In genomic region chr2:170771555-170771954, GRCm38 (mm10) we compare ENCODE assay signal across 23 mouse cellular contexts. TPM values are rescaled to one million over a fixed set of nuclear protein-coding genes. Genes with fewer than 3 reads are reported as not detected.
A peak's percentile ranks its signal among the peaks of the same experiment; 100 is the strongest.
DNase-seq lines count a peak whose midpoint lies in the region; ATAC-seq and TF ChIP-seq lines count a peak whose summit lies in the region.
"Had no signal": no experiment of that assay in that cellular context is flagged by ENCODE, and none has a peak within 500 bp of the region (broad histone marks: within the 10 kb centered on the region; RNA-seq: fewer than 3 reads in every experiment).

No protein-coding gene starts in this region.

- H3K9ac ChIP-seq in embryonic facial prominence, embryonic 11.5 days (replicated peaks; ENCODE audit: low read length) = no peak overlapping the region
- no peak overlapping the region for H3K9ac ChIP-seq in forebrain, embryonic 15.5 days (replicated peaks)
- H3K9ac ChIP-seq in midbrain, embryonic 14.5 days (replicated peaks; ENCODE audit: low read length) = no peak overlapping the region
- H3K9ac ChIP-seq: lung, embryonic 14.5 days had no signal

- ATAC-seq in embryonic facial prominence, embryonic 11.5 days (replicated peaks; ENCODE audit: insufficient number of reproducible peaks, low FRiP score, low TSS enrichment, low read depth) = peak; percentile 40; the same call in 1 of the 2 replicates
- ATAC-seq in forebrain, embryonic 15.5 days (replicated peaks) = no peak
- ATAC-seq in midbrain, embryonic 14.5 days (ENCODE audit: low FRiP score, low TSS enrichment) = no peak
- ATAC-seq: intestine, postnatal 0 days had no signal

- H3K9me3 ChIP-seq in embryonic facial prominence, embryonic 11.5 days (replicated peaks; ENCODE audit: control insufficient read depth, low read length) = no peaks in the 10 kb centered on the region
- H3K9me3 ChIP-seq in forebrain, embryonic 15.5 days = no peaks in the 10 kb centered on the region
- no peaks in the 10 kb centered on the region for H3K9me3 ChIP-seq in midbrain, embryonic 14.5 days (ENCODE audit: control insufficient read depth, low read length)
- H3K9me3 ChIP-seq: heart, embryonic 13.5 days; limb, embryonic 10.5 days had no signal

- H3K27ac ChIP-seq in layer of hippocampus, adult 2 months = peak overlapping the region; percentile 64; the same call in 1 of the 2 replicates
- H3K27ac ChIP-seq in embryonic facial prominence, embryonic 11.5 days (replicated peaks; ENCODE audit: low read depth, low read length) = no peak overlapping the region
- peak overlapping the region; percentile 14; the same call in 1 of the 2 replicates for H3K27ac ChIP-seq in forebrain, embryonic 15.5 days (replicated peaks)
- H3K27ac ChIP-seq in midbrain, embryonic 14.5 days (replicated peaks; ENCODE audit: low read depth, low read length) = peak overlapping the region; percentile 56
- H3K27ac ChIP-seq: heart, embryonic 13.5 days; left cerebral cortex, adult 2 months had no signal

- H3K27me3 ChIP-seq in embryonic facial prominence, embryonic 11.5 days (ENCODE audit: control insufficient read depth, insufficient read depth, low read length) = no peaks in the 10 kb centered on the region; the same call in 1 of the 2 replicates
- H3K27me3 ChIP-seq in forebrain, embryonic 15.5 days = no peaks in the 10 kb centered on the region
- no peaks in the 10 kb centered on the region for H3K27me3 ChIP-seq in midbrain, embryonic 14.5 days (ENCODE audit: control insufficient read depth, insufficient read depth, low read length)

- H3K4me2 ChIP-seq in embryonic facial prominence, embryonic 11.5 days (ENCODE audit: low read depth, low read length) = no peak overlapping the region
- H3K4me2 ChIP-seq in forebrain, embryonic 15.5 days (replicated peaks) = no peak overlapping the region
- H3K4me2 ChIP-seq in midbrain, embryonic 14.5 days (ENCODE audit: low read length) = no peak overlapping the region
- H3K4me2 ChIP-seq: liver, embryonic 11.5 days had no signal

- H3K4me1 ChIP-seq in embryonic facial prominence, embryonic 11.5 days (ENCODE audit: control insufficient read depth, insufficient read depth, low read length) = peaks cover 3% of the 10 kb centered on the region; the same call in 1 of the 2 replicates
- H3K4me1 ChIP-seq in forebrain, embryonic 15.5 days = peaks cover 32% of the 10 kb centered on the region
- H3K4me1 ChIP-seq in midbrain, embryonic 14.5 days (ENCODE audit: control insufficient read depth, insufficient read depth, low read length) = peaks cover 41% of the 10 kb centered on the region

- no peak for TF ChIP-seq CTCF in layer of hippocampus, adult 2 months (conservative IDR thresholded peaks at IDR 0.05)

- WGBS in embryonic facial prominence, embryonic 11.5 days = 0% methylated on average over 1 of the region's 1 CpGs
- WGBS in forebrain, embryonic 15.5 days = 0% methylated on average over 1 of the region's 1 CpGs
- WGBS in midbrain, embryonic 14.5 days = 0% methylated on average over 1 of the region's 1 CpGs

- DNase-seq in layer of hippocampus, adult 2 months (ENCODE audit: low spot score in 2 of 2) = no peak
- no peak for DNase-seq in layer of hippocampus, adult 9-11 months
- DNase-seq in embryonic facial prominence, embryonic 11.5 days (ENCODE audit: low spot score) = no peak
- DNase-seq in midbrain, embryonic 14.5 days = no peak
- no peak for DNase-seq in gastrocnemius, adult 18-20 months (ENCODE audit: low spot score)
- no peak for DNase-seq in thymus, postnatal 36 days
- DNase-seq in urinary bladder, postnatal 4 days (ENCODE audit: low spot score in 2 of 2) = no peak
- DNase-seq: cerebellum, adult 9-11 months; gastrocnemius, postnatal 36 days; heart, postnatal 36 days; kidney, postnatal 10 days; lung, postnatal 4 days; right cerebral cortex, adult 18-20 months; thymus, adult 18-20 months had no signal

- no peak overlapping the region for H3K4me3 ChIP-seq in layer of hippocampus, adult 2 months
- no peak overlapping the region for H3K4me3 ChIP-seq in embryonic facial prominence, embryonic 11.5 days (ENCODE audit: low read depth, low read length)
- H3K4me3 ChIP-seq in forebrain, embryonic 15.5 days = no peak overlapping the region
- H3K4me3 ChIP-seq in midbrain, embryonic 14.5 days (replicated peaks; ENCODE audit: low read depth, low read length) = no peak overlapping the region
- H3K4me3 ChIP-seq: left cerebral cortex, adult 2 months had no signal

- H3K36me3 ChIP-seq in embryonic facial prominence, embryonic 11.5 days (replicated peaks; ENCODE audit: control insufficient read depth, insufficient read depth, low read depth, low read length) = no peaks in the 10 kb centered on the region
- no peaks in the 10 kb centered on the region for H3K36me3 ChIP-seq in forebrain, embryonic 15.5 days
- H3K36me3 ChIP-seq in midbrain, embryonic 14.5 days (ENCODE audit: control insufficient read depth, insufficient read depth, low read length) = 0 out of 2 replicates have a peak, but pooled peaks cover 4% of the 10 kb centered on the region
- H3K36me3 ChIP-seq: heart, embryonic 13.5 days; limb, embryonic 10.5 days had no signal

RNA-seq across cellular contexts. Expression of gene Dok5, which starts 39.9 kb away (rescaled TPM):
- 10 to 100 TPM; 12.5 to 14.7 TPM for total RNA-seq in layer of hippocampus, adult 2 months (2021)
- 10.1 and 12.6 TPM in 2 replicates for polyA plus RNA-seq in embryonic facial prominence, embryonic 11.5 days (2014; fragmentation: Nextera tagmentation; extraction: Ambion mirVana)
- polyA plus RNA-seq in forebrain, embryonic 15.5 days (2015; fragmentation: Nextera tagmentation; extraction: Ambion mirVana) = 73.9 and 76.7 TPM in 2 replicates
- 31.5 and 43.0 TPM in 2 replicates for polyA plus RNA-seq in midbrain, embryonic 14.5 days (2014; fragmentation: Nextera tagmentation; extraction: Ambion mirVana)
- total RNA-seq in gastrocnemius, adult 18-20 months (2021) = 1 to 10 TPM; 2.8 to 3.8 TPM
- total RNA-seq: neutrophil, adult 5-6 weeks had no signal
- polyA plus RNA-seq: C2C12 had no signal
